Mouse (Mus musculus) liver, embryonic 14.5 days (tissue): ENCODE measurements at regions not wholly inside any gene's neighbourhood (a gene's known extent, or its start where the extent isn't known, plus 50 kb on each side); places are given as distances from the start of the nearest gene placed in this dataset.

Experiments used
- CTCF ChIP-seq: IDR thresholded peaks from 2 replicates; pipeline ENCODE4 v1.5.1; 2016; ENCODE audit warnings: antibody characterized with exemption, low read depth, control low read depth
- EP300 ChIP-seq: IDR thresholded peaks from 2 replicates; pipeline ENCODE4 v1.6.1; 2016; ENCODE audit warnings: antibody characterized with exemption, low read depth

GRCm38 (mm10) chr3:35482296-35482695 is 271.6 kb upstream of the Atp11b start:
- TF ChIP-seq CTCF (peak; percentile 58), EP300 (no peak)
